Mouse (Mus musculus) ES-E14 (cell line): Measurements from ENCODE around the gene Slc43a2. TPM values are rescaled to one million over a fixed set of nuclear protein-coding genes. Genes with fewer than 3 reads are reported as not detected.

ENCODE experiments used
- DNase-seq: peaks from one replicate; pipeline ENCODE4 v3.0.0-alpha.2; 2013; ENCODE audit warnings: low read depth, low spot score
- H3K27ac ChIP-seq: 2 replicates; pipeline ENCODE4 v1.5.1; 2012; ENCODE audit warnings: low read depth, mild to moderate bottlenecking, low read length, moderate library complexity, mixed read lengths; ENCODE audit not compliant: poor library complexity, insufficient read depth, severe bottlenecking
- H3K36me3 ChIP-seq: 2 replicates; pipeline ENCODE4 v1.6.1; 2012; ENCODE audit warnings: mild to moderate bottlenecking, low read length, moderate library complexity, mixed read lengths; ENCODE audit not compliant: control insufficient read depth, poor library complexity, insufficient read depth, severe bottlenecking
- H3K4me1 ChIP-seq, 2 experiments: fragments of 150-350 bp in 1 of 2; sonication (generic) in 1 of 2; 2 replicates each; pipeline ENCODE4 v1.6.1; 2012; ENCODE audit warnings: low read length in 2 of 2, mild to moderate bottlenecking in 1 of 2, mixed read lengths in 1 of 2; ENCODE audit not compliant: control insufficient read depth in 2 of 2, insufficient read depth in 2 of 2, poor library complexity in 1 of 2
- H3K4me3 ChIP-seq, 2 experiments: fragments of 150-350 bp in 1 of 2; sonication (generic) in 1 of 2; 2 replicates each; pipeline ENCODE4 v1.5.1; 2012; ENCODE audit warnings: low read length in 2 of 2, low read depth in 1 of 2, mild to moderate bottlenecking in 1 of 2, mixed read lengths in 1 of 2; ENCODE audit not compliant: insufficient read depth in 1 of 2, poor library complexity in 1 of 2, severe bottlenecking in 1 of 2
- H3K9ac ChIP-seq: 2 replicates; pipeline ENCODE4 v1.6.1; 2012; ENCODE audit warnings: low read depth, mild to moderate bottlenecking, low read length, mixed read lengths; ENCODE audit not compliant: poor library complexity, insufficient read depth, severe bottlenecking
- H3K9me3 ChIP-seq: fragments of 150-350 bp; sonication (generic); 2 replicates; pipeline ENCODE4 v1.6.1; 2012; ENCODE audit warnings: low read depth, mild to moderate bottlenecking, low read length; ENCODE audit not compliant: control insufficient read depth, insufficient read depth
- CHD2 ChIP-seq: IDR thresholded peaks from 2 replicates; pipeline ENCODE4 v1.6.1; 2014; ENCODE audit warnings: mild to moderate bottlenecking, low read depth, low read length, inconsistent platforms
- HCFC1 ChIP-seq: IDR thresholded peaks from 2 replicates; pipeline ENCODE4 v1.6.1; 2012; ENCODE audit warnings: low read length, inconsistent platforms, borderline replicate concordance; ENCODE audit not compliant: insufficient read depth
- MAFK ChIP-seq: IDR thresholded peaks from 2 replicates; pipeline ENCODE4 v1.6.1; 2014; ENCODE audit warnings: mild to moderate bottlenecking, low read depth, low read length, inconsistent platforms; ENCODE audit not compliant: insufficient read depth
- ZC3H11A ChIP-seq: IDR thresholded peaks from 2 replicates; pipeline ENCODE4 v1.6.1; 2012; ENCODE audit warnings: low read depth, mild to moderate bottlenecking, inconsistent platforms, low read length, borderline replicate concordance
- ZNF384 ChIP-seq: IDR thresholded peaks from 2 replicates; pipeline ENCODE4 v1.6.1; 2012; ENCODE audit warnings: low read depth, low read length, inconsistent platforms
- in situ Hi-C, 2 experiments: fragments of 600-800 bp; cut with MboI; formaldehyde crosslinking; loops; one replicate each; pipeline ENCODE4 v1.15.1; 2025; ENCODE audit warnings: low sequenced_read_pairs in 2 of 2, inconsistent platforms in 1 of 2; ENCODE audit not compliant: unreplicated experiment in 2 of 2
- total RNA-seq: library from RNA; depleted of rRNA; stranded (reverse); fragments of 300-350 nt; gene quantifications from 2 replicates; pipeline ENCODE4 v1.2.3, GENCODE M21; 2012; rRNA removed

Slc43a2 gene
- total RNA-seq, 1 experiment, result 24.8 TPM

DNA sequence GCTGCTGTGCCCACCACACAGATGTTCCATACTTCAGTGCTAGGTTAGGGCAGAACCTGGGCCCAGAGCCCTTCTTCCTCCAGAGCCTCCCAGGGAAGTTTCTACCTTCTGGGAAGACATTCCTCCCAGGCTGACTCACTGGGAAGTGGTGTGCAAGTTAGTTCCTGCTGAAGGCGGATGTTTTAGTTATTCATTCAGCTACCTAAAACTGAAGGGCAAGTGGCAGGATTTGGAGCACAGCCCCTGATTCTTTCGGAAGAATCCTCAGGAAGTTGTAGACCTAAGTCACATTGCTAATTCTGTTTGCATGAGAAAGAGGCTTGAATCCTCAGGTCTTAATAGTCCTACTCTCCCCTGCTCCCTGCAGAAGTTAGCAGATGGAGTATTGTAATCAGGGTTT is 89.9 kb downstream of the Slc43a2 start:
- Histone ChIP-seq H3K9ac (peak overlapping the region; percentile 40; the same call in 1 of the 2 replicates), H3K9me3 (no peaks in the 10 kb centered on the region), H3K36me3 (no peaks in the 10 kb centered on the region), H3K4me3 (no peak overlapping the region), H3K27ac (peak overlapping the region; percentile 95), H3K4me1 (peaks cover 23% of the 10 kb centered on the region in 2 experiments)
- in situ Hi-C loops, result no loop called here
- TF ChIP-seq CHD2 (peak; percentile 15; the same call in 1 of the 2 replicates), ZNF384 (no peak)
- peak; percentile 59 for DNase-seq

DNA sequence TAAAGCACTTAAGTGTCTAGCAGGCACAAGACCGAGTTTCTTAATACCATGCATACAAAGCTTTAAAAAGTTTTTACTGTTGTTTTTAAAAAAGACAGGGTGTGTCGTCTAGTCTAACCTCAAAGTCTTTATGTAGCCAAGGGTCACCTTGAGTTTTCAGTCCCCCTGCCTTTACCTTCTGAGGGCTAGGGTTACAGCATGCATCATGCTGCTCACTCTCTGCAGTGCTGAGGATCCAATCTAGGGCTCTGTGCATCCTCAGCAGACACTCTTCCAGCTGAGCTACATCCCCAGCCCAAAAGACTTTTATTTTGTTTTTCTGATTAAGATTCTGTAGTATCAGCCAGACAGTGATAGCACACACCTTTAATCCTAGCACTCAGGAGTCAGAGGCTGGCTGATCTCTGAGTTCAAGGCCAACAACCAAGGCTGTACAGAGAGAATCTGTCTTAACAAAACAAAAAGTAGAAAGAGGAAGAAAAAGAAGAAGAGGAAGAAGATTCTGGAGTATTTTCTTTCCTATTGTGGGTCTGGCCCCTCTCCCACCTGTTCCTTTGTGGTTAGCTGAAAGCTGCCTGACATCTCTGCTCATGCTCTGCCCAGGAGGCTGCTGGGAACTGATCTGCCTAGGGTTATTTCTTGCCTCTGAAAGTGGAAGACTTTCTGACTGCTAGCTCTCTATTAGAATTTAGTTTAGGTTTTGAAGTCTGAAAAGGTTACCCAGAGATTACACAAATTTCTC is 91.3 kb downstream of the Slc43a2 start:
- DNase-seq, result no peak
- Histone ChIP-seq H3K4me1 (peaks cover 23 to 25% of the 10 kb centered on the region in 2 experiments), H3K36me3 (peaks cover 3% of the 10 kb centered on the region), H3K27ac (peak overlapping the region; percentile 95; the same call in 1 of the 2 replicates), H3K4me3 (no peak overlapping the region), H3K9ac (peak overlapping the region; percentile 28; the same call in 1 of the 2 replicates), H3K9me3 (no peaks in the 10 kb centered on the region)
- in situ Hi-C loops, result no loop called here
- no peak for TF ChIP-seq ZC3H11A
- TF ChIP-seq HCFC1, result no peak
- no peak for TF ChIP-seq MAFK
- TF ChIP-seq CHD2, result no peak
- TF ChIP-seq ZNF384, result no peak

GRCm38 (mm10) chr11:75624102-75624554 is 92.6 kb downstream of the Slc43a2 start:
- no peak for TF ChIP-seq HCFC1
- TF ChIP-seq ZC3H11A, result no peak
- no peak for TF ChIP-seq MAFK
- TF ChIP-seq CHD2, result no peak
- no peak for TF ChIP-seq ZNF384
- Histone ChIP-seq H3K9ac (peak overlapping the region; percentile 39; the same call in 1 of the 2 replicates), H3K4me3 (no peak overlapping the region), H3K9me3 (no peaks in the 10 kb centered on the region), H3K36me3 (peaks cover 5% of the 10 kb centered on the region), H3K4me1 (peaks cover 23% of the 10 kb centered on the region in 2 experiments), H3K27ac (peak overlapping the region; percentile 95)
- in situ Hi-C loops, result no loop called here
- DNase-seq, result no peak

DNA sequence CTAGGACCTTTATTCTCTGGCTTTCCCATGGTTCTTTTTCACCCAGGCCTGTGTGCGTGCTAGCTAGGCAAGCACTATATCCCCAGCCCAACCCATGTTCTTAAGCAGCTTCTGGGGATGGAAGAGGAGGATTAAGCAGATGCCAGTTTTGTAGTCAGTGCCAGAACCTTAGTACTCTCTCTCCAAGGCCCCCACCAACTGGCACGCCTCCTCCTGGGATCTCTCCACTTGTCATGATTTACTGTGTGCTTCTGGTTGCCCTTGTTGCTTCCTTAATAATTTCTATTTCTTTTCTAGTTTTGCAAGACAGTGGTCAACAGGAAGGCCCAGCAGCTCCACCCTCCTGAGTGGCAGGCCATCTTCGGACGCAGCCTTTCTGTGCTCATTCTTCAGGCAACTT is 94.3 kb downstream of the Slc43a2 start:
- Histone ChIP-seq H3K4me1 (peaks cover 15 to 23% of the 10 kb centered on the region in 2 experiments), H3K9ac (no peak overlapping the region), H3K4me3 (no peak overlapping the region), H3K36me3 (peaks cover 5% of the 10 kb centered on the region), H3K9me3 (no peaks in the 10 kb centered on the region), H3K27ac (no peak overlapping the region)
- no peak for DNase-seq
- in situ Hi-C loops, result no loop called here
- TF ChIP-seq ZNF384 (no peak), HCFC1 (no peak), ZC3H11A (no peak), MAFK (no peak), CHD2 (no peak)

Other genes starting within 250 kb of the Slc43a2 start
- gene Rpa1, start 183.4 kb upstream of the Slc43a2 start, total RNA-seq, result 193 and 317 TPM in 2 replicates
- gene Smyd4, start 183.3 kb upstream of the Slc43a2 start, total RNA-seq, result 27.0 and 28.3 TPM in 2 replicates
- gene Serpinf1, start 109.0 kb upstream of the Slc43a2 start, total RNA-seq, result 20.3 and 24.7 TPM in 2 replicates
- 0.27 TPM in 1 of 2 replicates, not detected in the other for gene Serpinf2, start 92.1 kb upstream of the Slc43a2 start, total RNA-seq
- gene Wdr81, start 77.0 kb upstream of the Slc43a2 start, total RNA-seq, result 8.5 and 11.8 TPM in 2 replicates
- 5.9 and 6.6 TPM in 2 replicates for gene Tlcd2, start 70.0 kb upstream of the Slc43a2 start, total RNA-seq
- 256 and 338 TPM in 2 replicates for gene Prpf8, start 44.9 kb upstream of the Slc43a2 start, total RNA-seq
- gene Rilp, start 21.6 kb upstream of the Slc43a2 start, total RNA-seq, result 0.79 and 0.89 TPM in 2 replicates
- 3.1 and 4.3 TPM in 2 replicates for gene Scarf1, start 18.2 kb upstream of the Slc43a2 start, total RNA-seq
- 31.3 and 40.3 TPM in 2 replicates for gene Pitpna, start 56.4 kb downstream of the Slc43a2 start, total RNA-seq
- 12.2 and 13.8 TPM in 2 replicates for gene Inpp5k, start 99.3 kb downstream of the Slc43a2 start, total RNA-seq
- gene Myo1c, start 118.8 kb downstream of the Slc43a2 start, total RNA-seq, result 62.8 and 62.9 TPM in 2 replicates
- gene Crk, start 147.6 kb downstream of the Slc43a2 start, total RNA-seq, result 68.1 and 71.3 TPM in 2 replicates
- 256 and 432 TPM in 2 replicates for gene Ywhae, start 201.2 kb downstream of the Slc43a2 start, total RNA-seq